Mouse (Mus musculus): ENCODE measurements at regions not wholly inside any gene's neighbourhood (a gene's known extent, or its start where the extent isn't known, plus 50 kb on each side); places are given as distances from the start of the nearest gene placed in this dataset.

- TF ChIP-seq POLR2A (IDR thresholded peaks at IDR 0.05; ENCODE audit: borderline replicate concordance, extremely low read depth, insufficient read depth, insufficient read length, poor library complexity, severe bottlenecking) (no peak), CTCF (IDR thresholded peaks at IDR 0.05; ENCODE audit: borderline replicate concordance, extremely low read depth, insufficient read depth, insufficient read length) (no peak)
These were observed 81.0 kb upstream of the Lhx5 start for GRCm38 (mm10) chr5:120350461-120350860.
